Mouse (Mus musculus): ENCODE data around the gene Rabgap1l.

DNA sequence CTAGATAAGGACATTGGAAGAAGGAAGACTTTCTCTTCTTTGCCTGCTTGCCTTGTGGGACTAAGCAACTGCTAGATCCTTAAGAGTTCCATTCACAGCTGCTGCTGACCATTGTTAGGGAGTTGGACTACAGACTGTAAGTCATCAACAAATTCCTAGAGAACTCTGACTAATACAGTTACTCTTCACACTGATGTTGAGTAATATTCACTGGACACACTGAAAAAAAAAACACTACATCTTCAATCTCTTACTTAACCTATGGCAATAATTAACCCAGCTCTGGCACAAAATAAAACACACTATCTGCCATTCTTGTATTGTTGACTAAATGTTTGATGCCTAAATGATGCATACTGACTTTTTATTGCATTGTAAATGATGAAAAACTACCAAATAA, 565.2 kb downstream of the Rabgap1l start:
- no peak for TF ChIP-seq CTCF (IDR thresholded peaks at IDR 0.05; ENCODE audit: low read depth, low read length)
- no peak for TF ChIP-seq POLR2A (IDR thresholded peaks at IDR 0.05; ENCODE audit: extremely low read depth, insufficient read depth, low read length)
